Mouse (Mus musculus) CH12.LX (cell line): ENCODE results near the gene Popdc3. TPM values are rescaled to one million over a fixed set of nuclear protein-coding genes. Genes with fewer than 3 reads are reported as not detected.
"Not testable (repeated sequence)": the region's sequence is repeated elsewhere in the genome, so short reads cannot be mapped to it uniquely, and the experiment has no call there.

Source experiments
- DNase-seq: peaks from one replicate; pipeline ENCODE4 v3.0.0-alpha.2; 2013; ENCODE audit errors: extremely low read depth
- H3K27ac ChIP-seq: 2 replicates; pipeline ENCODE4 v1.5.1; 2012; ENCODE audit warnings: low read depth, mild to moderate bottlenecking, control low read depth, moderate library complexity; ENCODE audit not compliant: insufficient read depth
- H3K27me3 ChIP-seq: replicated peaks from 2 replicates; pipeline ENCODE3; 2012; ENCODE audit warnings: inconsistent platforms
- H3K36me3 ChIP-seq, 2 experiments: replicated peaks in 1 of 2; 2 replicates each; pipeline versions ENCODE3 to v1.6.1; 2012; ENCODE audit warnings: inconsistent platforms in 1 of 2, low read length in 1 of 2, mild to moderate bottlenecking in 1 of 2, mixed read lengths in 1 of 2, moderate library complexity in 1 of 2; ENCODE audit not compliant: control insufficient read depth in 1 of 2, insufficient read depth in 1 of 2
- H3K4me1 ChIP-seq, 2 experiments: 2 replicates each; pipeline ENCODE4 v1.6.1; 2012; ENCODE audit warnings: inconsistent platforms in 1 of 2, moderate library complexity in 1 of 2; ENCODE audit not compliant: insufficient read depth in 2 of 2, control insufficient read depth in 1 of 2
- H3K4me2 ChIP-seq: 2 replicates; pipeline ENCODE4 v1.6.1; 2012; ENCODE audit warnings: low read depth, mild to moderate bottlenecking, control low read depth; ENCODE audit not compliant: poor library complexity, insufficient read depth, severe bottlenecking
- H3K4me3 ChIP-seq, 3 experiments: fragments of 150-350 bp in 1 of 3; sonication (generic) in 1 of 3; replicated peaks in 1 of 3; 2 replicates each; pipeline versions ENCODE3 to v1.5.1; 2011 to 2012; ENCODE audit warnings: low read depth in 2 of 3, low read length in 2 of 3, mild to moderate bottlenecking in 2 of 3, moderate library complexity in 2 of 3, control low read depth in 1 of 3, improper control_type of control experiment in 1 of 3, inconsistent platforms in 1 of 3, mixed read lengths in 1 of 3; ENCODE audit not compliant: poor library complexity in 1 of 3
- H3K79me2 ChIP-seq: replicated peaks from 2 replicates; pipeline ENCODE4 v1.6.1; 2012; ENCODE audit warnings: mild to moderate bottlenecking, moderate library complexity; ENCODE audit not compliant: control insufficient read depth, poor library complexity, insufficient read depth, severe bottlenecking; ENCODE audit errors: extremely low read depth
- H3K9ac ChIP-seq: 2 replicates; pipeline ENCODE4 v1.6.1; 2012; ENCODE audit warnings: low read depth, mild to moderate bottlenecking, control low read depth, moderate library complexity; ENCODE audit not compliant: insufficient read depth
- H3K9me3 ChIP-seq: replicated peaks from 2 replicates; pipeline ENCODE3; 2012; ENCODE audit warnings: low read length, inconsistent platforms, mixed read lengths
- CHD1 ChIP-seq: IDR thresholded peaks from 2 replicates; pipeline ENCODE4 v1.6.1; 2012; ENCODE audit warnings: low read depth, low read length, improper control_type of control experiment, inconsistent platforms
- CHD2 ChIP-seq: IDR thresholded peaks from 2 replicates; pipeline ENCODE4 v1.6.1; 2011; ENCODE audit warnings: low read length, improper control_type of control experiment
- CTCF ChIP-seq, 2 experiments: IDR thresholded peaks in 1 of 2; conservative IDR thresholded peaks in 1 of 2; 2 replicates each; pipeline ENCODE4 v1.5.1; 2011 to 2012; ENCODE audit warnings: low read depth in 2 of 2, low read length in 2 of 2, improper control_type of control experiment in 1 of 2, inconsistent platforms in 1 of 2, mild to moderate bottlenecking in 1 of 2, moderate library complexity in 1 of 2
- ELF1 ChIP-seq: IDR thresholded peaks from 2 replicates; pipeline ENCODE4 v1.6.1; 2014; ENCODE audit warnings: low read depth, mild to moderate bottlenecking, inconsistent platforms, low read length, improper control_type of control experiment
- EP300 ChIP-seq: IDR thresholded peaks from 2 replicates; pipeline ENCODE4 v1.6.1; 2011; ENCODE audit warnings: low read length, improper control_type of control experiment
- ETS1 ChIP-seq: conservative IDR thresholded peaks from 2 replicates; pipeline ENCODE4 v1.6.1; 2012; ENCODE audit warnings: low read depth, mild to moderate bottlenecking, inconsistent platforms, low read length, improper control_type of control experiment, moderate library complexity
- GABPA ChIP-seq: IDR thresholded peaks from 2 replicates; pipeline ENCODE4 v1.6.1; 2012; ENCODE audit warnings: low read depth, low read length, improper control_type of control experiment, inconsistent platforms; ENCODE audit not compliant: insufficient replicate concordance
- HCFC1 ChIP-seq: IDR thresholded peaks from 2 replicates; pipeline ENCODE4 v1.6.1; 2012; ENCODE audit warnings: low read depth, mild to moderate bottlenecking, inconsistent platforms, low read length, improper control_type of control experiment
- IRF4 ChIP-seq: IDR thresholded peaks from 2 replicates; pipeline ENCODE4 v1.6.1; 2014; ENCODE audit warnings: low read depth, mild to moderate bottlenecking, inconsistent platforms, low read length, improper control_type of control experiment
- JUN ChIP-seq: IDR thresholded peaks from 2 replicates; pipeline ENCODE4 v1.6.1; 2011; ENCODE audit warnings: low read depth, mild to moderate bottlenecking, low read length, improper control_type of control experiment, moderate library complexity; ENCODE audit not compliant: insufficient read depth
- KAT2A ChIP-seq: IDR thresholded peaks from 2 replicates; pipeline ENCODE4 v1.6.1; 2012; ENCODE audit warnings: low read length, improper control_type of control experiment, inconsistent platforms; ENCODE audit not compliant: insufficient replicate concordance
- MAFK ChIP-seq: IDR thresholded peaks from 2 replicates; pipeline ENCODE4 v1.6.1; 2011; ENCODE audit warnings: low read length, improper control_type of control experiment; ENCODE audit not compliant: insufficient replicate concordance
- MAX ChIP-seq: IDR thresholded peaks from 2 replicates; pipeline ENCODE4 v1.6.1; 2011; ENCODE audit warnings: low read length, improper control_type of control experiment
- MAZ ChIP-seq: IDR thresholded peaks from 2 replicates; pipeline ENCODE4 v1.6.1; 2012; ENCODE audit warnings: low read depth, mild to moderate bottlenecking, inconsistent platforms, low read length, improper control_type of control experiment, moderate library complexity
- MEF2A ChIP-seq: IDR thresholded peaks from 2 replicates; pipeline ENCODE4 v1.6.1; 2014; ENCODE audit warnings: low read depth, mild to moderate bottlenecking, inconsistent platforms, low read length, improper control_type of control experiment, borderline replicate concordance
- MXI1 ChIP-seq: IDR thresholded peaks from 2 replicates; pipeline ENCODE4 v1.6.1; 2011; ENCODE audit warnings: mild to moderate bottlenecking, low read depth, low read length, improper control_type of control experiment
- MYC ChIP-seq: IDR thresholded peaks from 2 replicates; pipeline ENCODE4 v1.6.1; 2011; ENCODE audit warnings: low read depth, mild to moderate bottlenecking, improper control_type of control experiment, low read length
- NELFE ChIP-seq: IDR thresholded peaks from 2 replicates; pipeline ENCODE4 v1.6.1; 2011; ENCODE audit warnings: low read depth, low read length, improper control_type of control experiment
- PAX5 ChIP-seq: IDR thresholded peaks from 2 replicates; pipeline ENCODE4 v1.6.1; 2012; ENCODE audit warnings: low read length, inconsistent platforms, mixed read lengths
- POLR2A ChIP-seq: IDR thresholded peaks from 2 replicates; pipeline ENCODE4 v1.6.1; 2011; ENCODE audit warnings: low read depth, mild to moderate bottlenecking, improper control_type of control experiment, low read length
- POLR2AphosphoS2 ChIP-seq: IDR thresholded peaks from 2 replicates; pipeline ENCODE4 v1.6.1; 2011; ENCODE audit warnings: low read depth, low read length, improper control_type of control experiment
- SIN3A ChIP-seq: IDR thresholded peaks from 2 replicates; pipeline ENCODE4 v1.6.1; 2012; ENCODE audit warnings: low read length, improper control_type of control experiment, inconsistent platforms
- SMC3 ChIP-seq: IDR thresholded peaks from 2 replicates; pipeline ENCODE4 v1.6.1; 2011; ENCODE audit warnings: low read depth, low read length, improper control_type of control experiment
- TBP ChIP-seq: conservative IDR thresholded peaks from 2 replicates; pipeline ENCODE4 v1.6.1; 2011; ENCODE audit warnings: low read depth, low read length, improper control_type of control experiment
- TCF12 ChIP-seq: IDR thresholded peaks from 2 replicates; pipeline ENCODE4 v1.6.1; 2014; ENCODE audit warnings: low read depth, mild to moderate bottlenecking, inconsistent platforms, low read length, improper control_type of control experiment
- USF1 ChIP-seq: IDR thresholded peaks from 2 replicates; pipeline ENCODE4 v1.6.1; 2014; ENCODE audit warnings: low read depth, mild to moderate bottlenecking, inconsistent platforms, low read length, improper control_type of control experiment
- dilution Hi-C: fragments of 300-500 bp; cut with MboI; formaldehyde crosslinking; loops from 2 replicates; pipeline ENCODE4 v1.14.3; 2020; ENCODE audit warnings: low sequenced_read_pairs; ENCODE audit not compliant: extremely low pct_unique_long_range_greater_than_20kb, extremely low pct_ligation_motif_present
- in situ Hi-C: fragments of 300-500 bp; cut with MboI; formaldehyde crosslinking; loops from 3 replicates; pipeline ENCODE4 v1.14.3; 2019; ENCODE audit warnings: low sequenced_read_pairs, low pct_ligation_motif_present, low pct_unique_long_range_greater_than_20kb, mixed read lengths
- polyA plus RNA-seq: library from polyadenylated mRNA; unstranded; fragments of >175 nt; gene quantifications from 2 replicates; pipeline ENCODE4 v1.2.1, GENCODE M21; 2012; ENCODE audit warnings: low read depth; ENCODE audit not compliant: insufficient read length
- total RNA-seq, 2 experiments: library from RNA; depleted of rRNA; stranded (reverse); fragments of 300-350 nt in 1 of 2; fragments of >200 nt in 1 of 2; gene quantifications; 2 replicates each; pipeline ENCODE4 v1.2.3; 2012 to 2014

The Popdc3 gene
- total and polyA plus RNA-seq, 3 experiments: 0.04 to 0.24 (median 0.24) TPM

DNA sequence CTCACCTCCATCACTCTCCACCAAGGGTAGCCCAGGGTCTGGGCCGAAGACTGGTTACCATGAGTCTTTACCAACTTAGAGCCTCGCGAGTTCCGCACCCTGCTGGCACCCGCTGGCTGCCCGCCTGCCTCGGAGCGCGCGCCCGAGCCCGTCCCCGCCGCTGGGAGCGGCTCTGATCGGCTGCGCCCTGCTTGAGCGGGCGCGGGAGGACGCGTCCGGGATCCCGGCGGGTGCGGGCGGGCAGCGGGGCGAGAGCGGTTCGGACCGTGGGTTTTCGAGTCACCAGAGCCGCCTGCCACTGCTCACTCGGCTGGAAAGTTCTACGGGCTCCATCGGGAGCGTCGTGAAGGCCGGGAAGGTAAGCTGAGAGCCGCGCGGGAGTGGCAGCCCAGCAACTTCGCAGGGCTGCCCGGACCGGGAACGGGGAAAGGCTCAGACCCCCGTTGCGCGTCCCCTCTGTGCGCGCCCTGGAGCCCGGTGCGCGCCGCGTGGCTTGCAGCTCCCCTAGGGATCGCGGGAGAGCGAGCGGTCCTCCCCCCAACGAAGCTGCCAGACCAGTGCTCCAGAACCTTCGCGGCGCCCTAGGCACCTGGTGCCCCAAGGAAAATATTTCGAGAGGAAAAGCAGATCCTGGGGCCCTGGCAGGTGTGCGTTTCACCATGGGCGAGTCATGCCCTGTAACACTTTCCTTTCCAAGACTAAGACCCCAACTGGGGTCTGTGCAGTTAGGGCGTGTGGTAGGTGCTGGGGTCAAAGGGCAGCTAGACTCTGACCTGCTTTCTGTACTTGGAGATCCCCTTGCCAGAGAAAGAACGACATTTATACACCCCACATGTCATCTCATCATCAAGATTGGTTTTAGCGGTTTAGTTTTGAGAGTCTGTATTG lies 111.6 kb downstream of the Popdc3 start:
- H3K9ac ChIP-seq: no peak overlapping the region
- H3K27me3 ChIP-seq: no peaks in the 10 kb centered on the region
- no peak overlapping the region for H3K27ac ChIP-seq
- peaks cover 5% of the 10 kb centered on the region for H3K9me3 ChIP-seq
- in situ Hi-C loops (no loop called here), dilution Hi-C loops (no loop called here)
- TF ChIP-seq EP300 (no peak), NELFE (no peak), HCFC1 (no peak), GABPA (no peak), SMC3 (no peak), ELF1 (no peak), TBP (no peak), MEF2A (no peak), JUN (no peak), MYC (no peak), TCF12 (no peak), POLR2A (no peak), MAX (no peak), CHD2 (no peak)
- no peak for DNase-seq
- no peak overlapping the region for H3K4me2 ChIP-seq
- no peaks in the 10 kb centered on the region; a peak in 1 of 4 replicates for H3K4me1 ChIP-seq
- no peaks in the 10 kb centered on the region for H3K36me3 ChIP-seq
- no peaks in the 10 kb centered on the region for H3K79me2 ChIP-seq
- H3K4me3 ChIP-seq: no peak overlapping the region

GRCm38 (mm10) chr10:45290618-45291017 lies 112.7 kb downstream of the Popdc3 start:
- Histone ChIP-seq H3K79me2 (no peaks in the 10 kb centered on the region), H3K9ac (no peak overlapping the region), H3K4me2 (no peak overlapping the region), H3K36me3 (no peaks in the 10 kb centered on the region), H3K4me3 (no peak overlapping the region), H3K9me3 (peaks cover 5% of the 10 kb centered on the region), H3K27me3 (no peaks in the 10 kb centered on the region), H3K27ac (no peak overlapping the region), H3K4me1 (peaks cover 0 to 7% of the 10 kb centered on the region in 2 experiments; a peak in 1 of 4 replicates)
- dilution Hi-C loops (no loop called here), in situ Hi-C loops (no loop called here)
- no peak for TF ChIP-seq SIN3A
- no peak for TF ChIP-seq KAT2A
- no peak for TF ChIP-seq MEF2A
- TF ChIP-seq POLR2AphosphoS2: no peak
- no peak for TF ChIP-seq USF1
- TF ChIP-seq PAX5: no peak
- TF ChIP-seq TBP: no peak
- no peak for TF ChIP-seq CHD1
- TF ChIP-seq ETS1: no peak
- TF ChIP-seq HCFC1: no peak
- no peak for TF ChIP-seq IRF4
- TF ChIP-seq MAZ: no peak
- no peak for TF ChIP-seq MXI1
- TF ChIP-seq MAX: no peak
- TF ChIP-seq CTCF (conservative IDR thresholded peaks at IDR 0.05 in 1 of 2, IDR thresholded peaks at IDR 0.05 in 1 of 2; ENCODE audit: low read depth in 2 of 2, low read length in 2 of 2): no peak
- no peak for TF ChIP-seq MAFK
- no peak for TF ChIP-seq SMC3
- TF ChIP-seq CHD2: no peak
- no peak for DNase-seq

DNA sequence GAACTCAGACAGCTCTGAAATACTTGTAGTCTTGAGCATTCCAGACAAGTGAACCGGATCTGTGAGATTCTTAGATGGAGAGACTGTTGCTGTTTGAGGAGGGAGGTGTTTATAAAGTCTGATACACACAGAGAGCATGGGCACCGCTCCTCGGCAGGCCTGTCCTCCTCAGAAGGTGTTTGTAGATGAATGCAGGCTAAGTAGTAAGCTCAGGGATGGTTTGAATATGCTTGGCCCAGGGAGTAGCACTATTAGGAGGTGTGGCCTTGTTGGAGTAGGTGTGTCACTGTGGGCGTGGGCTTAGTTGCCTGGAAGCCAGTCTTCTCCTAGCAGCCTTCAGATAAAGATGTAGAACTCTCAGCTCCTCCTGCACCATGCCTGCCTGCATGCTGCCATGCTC lies 114.3 kb downstream of the Popdc3 start:
- H3K4me2 ChIP-seq, H3K4me1 ChIP-seq, H3K27ac ChIP-seq, H3K9ac ChIP-seq, H3K27me3 ChIP-seq, dilution Hi-C loops, in situ Hi-C loops, H3K36me3 ChIP-seq, H3K79me2 ChIP-seq, DNase-seq, H3K9me3 ChIP-seq, H3K4me3 ChIP-seq: not testable (repeated sequence)
